Mouse (Mus musculus) ES-Bruce4 (cell line): ENCODE measurements around the gene Pfkfb3. TPM values are rescaled to one million over a fixed set of nuclear protein-coding genes. Genes with fewer than 3 reads are reported as not detected.

ENCODE experiments used
- H3K27ac ChIP-seq: 2 replicates; pipeline ENCODE4 v1.5.1; 2012; ENCODE audit warnings: low read length, inconsistent platforms; ENCODE audit not compliant: insufficient read depth
- H3K27me3 ChIP-seq: 2 replicates; pipeline ENCODE4 v1.6.1; 2012; ENCODE audit warnings: mild to moderate bottlenecking, low read length, inconsistent platforms; ENCODE audit not compliant: control insufficient read depth, poor library complexity, insufficient read depth, severe bottlenecking
- H3K36me3 ChIP-seq: 2 replicates; pipeline ENCODE4 v1.6.1; 2012; ENCODE audit warnings: inconsistent platforms, mild to moderate bottlenecking, low read length, moderate library complexity; ENCODE audit not compliant: control insufficient read depth, poor library complexity, insufficient read depth, severe bottlenecking
- H3K4me1 ChIP-seq: one replicate; pipeline ENCODE4 v1.8.1; 2011; ENCODE audit warnings: low read length; ENCODE audit not compliant: control insufficient read depth, insufficient read depth
- H3K4me3 ChIP-seq: 2 replicates; pipeline ENCODE4 v1.5.1; 2011; ENCODE audit warnings: low read depth, mild to moderate bottlenecking, low read length
- H3K9ac ChIP-seq: 2 replicates; pipeline ENCODE4 v1.6.1; 2012; ENCODE audit warnings: low read depth, mild to moderate bottlenecking, inconsistent platforms; ENCODE audit not compliant: poor library complexity, severe bottlenecking
- H3K9me3 ChIP-seq: replicated peaks from 2 replicates; pipeline ENCODE4 v1.6.1; 2012; ENCODE audit warnings: mild to moderate bottlenecking, low read length, inconsistent platforms; ENCODE audit not compliant: control insufficient read depth, poor library complexity, insufficient read depth, severe bottlenecking
- CTCF ChIP-seq: IDR thresholded peaks from one replicate; pipeline ENCODE4 v1.8.1; 2011; ENCODE audit warnings: low read depth, low read length
- EP300 ChIP-seq: IDR thresholded peaks from 2 replicates; pipeline ENCODE4 v1.6.1; 2011; ENCODE audit warnings: low read depth, low read length; ENCODE audit not compliant: insufficient read depth
- POLR2A ChIP-seq: IDR thresholded peaks from one replicate; pipeline ENCODE4 v1.8.1; 2011; ENCODE audit warnings: low read length; ENCODE audit not compliant: insufficient read depth
- polyA plus RNA-seq: library from polyadenylated mRNA; stranded (reverse); fragments of >200 nt; gene quantifications from 2 replicates; pipeline ENCODE4 v1.2.4, GENCODE M21; 2011; ENCODE audit warnings: low read depth; ENCODE audit not compliant: missing spikeins, insufficient read depth, insufficient read length

Pfkfb3 gene
- polyA plus RNA-seq, 1 experiment, result 73.8 TPM

- Histone ChIP-seq H3K4me3 (peak overlapping the region; percentile 83), H3K27me3 (no peaks in the 10 kb centered on the region), H3K4me1 (no peaks in the 10 kb centered on the region), H3K9me3 (no peaks in the 10 kb centered on the region), H3K27ac (no peak overlapping the region), H3K9ac (peak overlapping the region; percentile 53), H3K36me3 (no peaks in the 10 kb centered on the region)
- TF ChIP-seq CTCF (no peak), EP300 (0 out of 2 replicates have a peak, but pooled peaks have one; percentile 41), POLR2A (no peak)
Observed at GRCm38 (mm10) chr2:11502901-11503431, 50.9 kb downstream of the Pfkfb3 start.

- Histone ChIP-seq H3K9ac (peak overlapping the region; percentile 60; the same call in 1 of the 2 replicates), H3K36me3 (no peaks in the 10 kb centered on the region), H3K4me3 (peak overlapping the region; percentile 83), H3K4me1 (no peaks in the 10 kb centered on the region), H3K27me3 (no peaks in the 10 kb centered on the region), H3K9me3 (no peaks in the 10 kb centered on the region), H3K27ac (no peak overlapping the region)
- no peak for TF ChIP-seq CTCF
- TF ChIP-seq EP300, result no peak
- no peak for TF ChIP-seq POLR2A
Observed at GRCm38 (mm10) chr2:11502255-11502765, 51.6 kb downstream of the Pfkfb3 start.

GRCm38 (mm10) chr2:11501301-11502254 lies 52.3 kb downstream of the Pfkfb3 start:
- TF ChIP-seq CTCF, result peak; percentile 82
- TF ChIP-seq EP300, result peak; percentile 64; the same call in 1 of the 2 replicates
- TF ChIP-seq POLR2A, result peak; percentile 46
- H3K36me3 ChIP-seq, result no peaks in the 10 kb centered on the region
- peak overlapping the region; percentile 60 for H3K9ac ChIP-seq
- no peaks in the 10 kb centered on the region for H3K27me3 ChIP-seq
- no peaks in the 10 kb centered on the region for H3K9me3 ChIP-seq
- H3K4me3 ChIP-seq, result peak overlapping the region; percentile 83
- no peak overlapping the region for H3K27ac ChIP-seq
- no peaks in the 10 kb centered on the region for H3K4me1 ChIP-seq

DNA sequence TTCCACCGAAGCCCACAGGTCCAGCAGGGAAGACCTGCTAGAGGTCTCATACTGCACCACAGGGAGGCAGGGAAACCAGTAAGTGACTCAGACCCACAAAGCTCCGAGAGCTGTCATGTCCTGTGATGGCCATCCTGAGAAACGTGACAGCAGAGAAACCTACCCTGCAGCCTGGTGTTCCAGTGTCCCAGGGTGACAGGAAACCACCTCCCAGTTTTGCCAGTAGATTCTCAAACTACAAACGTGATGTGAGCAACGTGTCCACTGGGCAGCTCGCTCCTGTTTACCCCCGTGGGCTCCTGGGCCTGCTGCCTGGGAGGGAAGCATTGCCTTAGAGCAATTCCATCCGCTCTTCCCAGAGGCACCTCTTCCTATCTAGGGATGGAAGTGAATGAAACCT lies 53.2 kb downstream of the Pfkfb3 start:
- Histone ChIP-seq H3K4me3 (peak overlapping the region; percentile 69), H3K36me3 (no peaks in the 10 kb centered on the region), H3K27ac (no peak overlapping the region), H3K9me3 (no peaks in the 10 kb centered on the region), H3K4me1 (no peaks in the 10 kb centered on the region), H3K9ac (no peak overlapping the region), H3K27me3 (no peaks in the 10 kb centered on the region)
- TF ChIP-seq POLR2A (no peak), EP300 (no peak), CTCF (no peak)

- Histone ChIP-seq H3K27me3 (no peaks in the 10 kb centered on the region), H3K27ac (no peak overlapping the region), H3K36me3 (no peaks in the 10 kb centered on the region), H3K4me1 (no peaks in the 10 kb centered on the region), H3K9ac (no peak overlapping the region), H3K4me3 (no peak overlapping the region), H3K9me3 (no peaks in the 10 kb centered on the region)
- TF ChIP-seq POLR2A (no peak), CTCF (no peak), EP300 (no peak)
Observed at GRCm38 (mm10) chr2:11496601-11497031, 57.3 kb downstream of the Pfkfb3 start.

DNA sequence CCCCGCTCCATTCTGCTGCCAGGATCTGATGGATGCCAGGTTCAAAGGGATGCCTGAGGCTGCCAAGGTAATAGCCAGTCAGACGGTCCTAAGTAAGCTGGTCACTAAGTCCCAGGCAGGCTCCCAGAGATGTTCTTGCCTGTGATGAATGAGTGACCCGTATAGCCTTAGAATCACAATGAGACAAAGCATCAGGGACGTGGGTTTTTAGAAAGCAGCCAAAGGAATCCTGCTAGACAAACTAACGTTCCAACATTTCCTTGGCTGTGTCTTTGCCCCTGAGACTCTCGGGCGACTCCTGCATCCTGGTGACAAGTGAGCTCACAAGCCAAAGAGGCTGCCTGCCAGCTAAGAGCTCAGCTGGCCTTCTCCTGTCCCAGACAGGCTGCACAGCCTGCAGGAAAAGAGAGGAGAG lies 59.0 kb downstream of the Pfkfb3 start:
- Histone ChIP-seq H3K27me3 (no peaks in the 10 kb centered on the region), H3K4me3 (no peak overlapping the region), H3K4me1 (no peaks in the 10 kb centered on the region), H3K36me3 (no peaks in the 10 kb centered on the region), H3K9me3 (no peaks in the 10 kb centered on the region), H3K27ac (no peak overlapping the region), H3K9ac (no peak overlapping the region)
- TF ChIP-seq CTCF (no peak), POLR2A (no peak), EP300 (no peak)
